Mouse (Mus musculus) lung, adult 2 months (tissue): Measurements from ENCODE around the gene Mettl15.

Source experiments
- CTCF ChIP-seq: fragments of 200-500 bp; IDR thresholded peaks from 2 replicates; pipeline ENCODE4 v1.5.1; 2011; ENCODE audit warnings: mild to moderate bottlenecking, low read length, control low read depth; ENCODE audit not compliant: insufficient read depth
- POLR2A ChIP-seq: fragments of 200-500 bp; IDR thresholded peaks from 2 replicates; pipeline ENCODE4 v1.6.1; 2011; ENCODE audit warnings: low read depth, mild to moderate bottlenecking, control low read depth, low read length, borderline replicate concordance; ENCODE audit errors: extremely low read depth

- TF ChIP-seq CTCF, result no peak
- no peak for TF ChIP-seq POLR2A
Measured at GRCm38 (mm10) chr2:109227196-109227595, 53.4 kb downstream of the Mettl15 start.
